Mouse (Mus musculus): ENCODE measurements around the gene Cercam. TPM values are rescaled to one million over a fixed set of nuclear protein-coding genes. Genes with fewer than 3 reads are reported as not detected.
A peak's percentile ranks its signal among the peaks of the same experiment; 100 is the strongest.
"Not testable (repeated sequence)": the region's sequence is repeated elsewhere in the genome, so short reads cannot be mapped to it uniquely, and the experiment has no call there.

The Cercam gene
- total RNA-seq, 2 experiments from 2014 or later: 16.9 to 18.8 TPM

GRCm38 (mm10) chr2:29889991-29890833, 21.2 kb downstream of the Cercam start:
- peak; percentile 87 for ATAC-seq (replicated peaks; ENCODE audit: low FRiP score, poor library complexity, severe bottlenecking)

- no peak for ATAC-seq (replicated peaks; ENCODE audit: low FRiP score, poor library complexity, severe bottlenecking)
These were observed 22.8 kb downstream of the Cercam start for GRCm38 (mm10) chr2:29891773-29892172.

GRCm38 (mm10) chr2:29896071-29896470, 27.1 kb downstream of the Cercam start:
- no peak for ATAC-seq (replicated peaks; ENCODE audit: low FRiP score, poor library complexity, severe bottlenecking)

- ATAC-seq (replicated peaks; ENCODE audit: low FRiP score, poor library complexity, severe bottlenecking): no peak
These were observed 28.4 kb downstream of the Cercam start for GRCm38 (mm10) chr2:29897366-29897765.

DNA sequence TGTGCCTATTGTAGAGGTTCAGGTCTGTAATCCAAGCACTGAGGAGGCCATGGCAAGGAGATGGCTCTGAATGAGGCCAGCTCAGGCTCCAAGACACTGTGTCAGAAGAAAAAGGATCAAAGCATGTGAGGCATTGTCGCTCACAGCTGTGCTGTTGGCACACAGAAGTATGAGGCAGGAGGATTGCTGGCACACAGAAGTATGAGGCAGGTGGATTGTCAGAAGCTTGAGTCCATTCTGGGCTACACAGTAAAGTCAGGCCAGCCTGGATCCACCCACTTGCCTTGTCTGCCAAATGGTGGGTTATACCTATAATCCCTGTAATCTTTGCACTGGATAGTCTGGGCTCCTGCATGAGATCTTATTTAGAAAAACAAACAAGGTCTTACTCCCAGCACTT, 29.1 kb downstream of the Cercam start:
- no peak for ATAC-seq (replicated peaks; ENCODE audit: low FRiP score, poor library complexity, severe bottlenecking)

DNA sequence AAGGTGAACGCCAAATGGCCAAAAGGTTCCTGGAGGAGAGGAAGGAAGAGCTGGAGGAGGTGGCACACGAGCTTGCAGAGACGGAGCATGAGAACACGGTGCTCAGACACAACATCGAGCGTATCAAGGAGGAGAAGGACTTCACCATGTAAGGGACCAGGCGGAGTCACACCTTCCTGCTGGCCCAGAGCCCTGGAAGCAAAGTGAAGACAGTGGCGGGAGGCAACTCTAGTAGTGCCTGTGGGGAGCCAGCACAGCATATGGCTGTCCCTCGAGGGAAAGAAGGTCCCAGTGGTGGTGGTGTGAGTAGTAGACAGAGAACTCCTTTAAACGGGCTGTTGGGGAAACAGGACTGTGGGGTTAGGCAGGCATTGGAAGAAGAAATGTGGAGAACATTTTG, 33.2 kb downstream of the Cercam start:
- no peak for ATAC-seq (replicated peaks; ENCODE audit: low FRiP score, poor library complexity, severe bottlenecking)

DNA sequence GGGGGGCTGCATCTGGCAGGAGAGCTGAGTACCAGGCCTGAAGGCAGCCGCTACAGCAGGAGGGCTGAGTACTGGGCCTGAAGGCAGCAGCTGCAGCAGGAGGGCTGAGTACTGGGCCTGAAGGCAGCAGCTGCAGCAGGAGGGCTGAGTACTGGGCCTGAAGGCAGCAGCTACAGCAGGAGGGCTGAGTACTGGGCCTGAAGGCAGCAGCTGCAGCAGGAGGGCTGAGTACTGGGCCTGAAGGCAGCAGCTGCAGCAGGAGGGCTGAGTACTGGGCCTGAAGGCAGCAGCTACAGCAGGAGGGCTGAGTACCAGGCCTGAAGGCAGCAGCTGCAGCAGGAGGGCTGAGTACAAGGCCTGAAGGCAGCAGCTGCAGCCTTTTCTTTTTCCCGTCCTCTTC, 39.2 kb downstream of the Cercam start:
- not testable (repeated sequence) for ATAC-seq (replicated peaks; ENCODE audit: low FRiP score, poor library complexity, severe bottlenecking)

DNA sequence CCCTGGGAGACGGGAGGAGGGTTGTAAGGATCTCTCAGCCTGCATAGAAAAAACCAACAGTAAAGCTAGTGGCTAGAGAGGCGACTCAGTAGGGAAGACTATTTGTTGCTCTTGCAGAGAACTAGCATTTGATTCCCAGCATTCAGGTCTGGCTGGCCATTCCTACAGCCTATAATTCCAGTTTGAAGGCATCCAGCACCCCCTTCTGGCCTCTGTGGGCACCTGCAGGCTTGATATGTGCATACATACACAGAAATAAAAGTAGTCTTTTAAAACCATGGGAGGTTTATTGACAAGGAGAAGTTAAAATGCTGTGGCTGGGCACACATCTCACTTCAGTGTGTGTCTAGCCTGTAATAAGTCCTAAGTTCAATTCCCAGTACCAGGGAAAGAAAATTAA, 41.1 kb downstream of the Cercam start:
- ATAC-seq (replicated peaks; ENCODE audit: low FRiP score, poor library complexity, severe bottlenecking): peak; percentile 80

DNA sequence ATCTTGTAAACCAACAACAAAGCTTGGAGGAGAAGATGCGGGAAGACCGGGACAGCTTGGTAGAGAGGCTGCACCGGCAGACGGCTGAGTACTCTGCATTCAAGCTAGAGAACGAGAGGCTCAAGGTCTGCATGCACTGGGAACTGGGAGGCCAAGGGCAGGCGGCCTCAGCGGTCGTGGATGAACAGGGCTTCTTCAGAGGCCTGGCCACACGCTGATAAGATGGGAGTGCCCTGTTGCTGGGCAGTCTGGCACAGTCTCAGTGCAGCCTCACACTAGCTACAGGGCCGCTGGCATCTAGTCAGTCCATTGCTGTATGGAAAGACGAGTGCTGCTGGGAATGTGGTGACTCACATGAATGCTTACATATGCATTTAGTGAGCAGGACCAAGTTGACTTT, 48.7 kb downstream of the Cercam start:
- peak; percentile 96 for ATAC-seq (replicated peaks; ENCODE audit: low FRiP score, poor library complexity, severe bottlenecking)

DNA sequence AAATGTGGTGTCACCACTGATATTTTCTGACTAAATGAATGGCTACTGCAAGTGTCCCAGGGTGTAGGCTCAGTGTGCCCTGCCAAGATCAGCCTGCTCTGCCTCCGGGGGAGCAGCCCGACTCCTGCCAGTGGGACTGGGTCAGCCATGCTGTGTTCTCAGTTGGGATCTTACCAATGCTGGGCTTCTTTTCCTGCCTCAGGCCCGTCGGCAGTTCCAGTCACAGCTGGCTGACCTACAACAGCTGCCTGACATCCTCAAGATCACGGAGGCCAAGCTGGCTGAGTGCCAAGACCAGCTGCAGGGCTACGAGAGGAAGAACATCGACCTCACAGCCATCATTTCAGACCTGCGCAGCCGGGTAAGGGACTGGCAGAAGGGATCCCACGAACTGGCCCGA, 53.0 kb downstream of the Cercam start:
- no peak for ATAC-seq (replicated peaks; ENCODE audit: low FRiP score, poor library complexity, severe bottlenecking)

- 0 out of 2 replicates have a peak, but pooled peaks have one; percentile 28 for ATAC-seq (replicated peaks; ENCODE audit: low FRiP score, poor library complexity, severe bottlenecking)
These were observed 57.6 kb downstream of the Cercam start for GRCm38 (mm10) chr2:29926542-29926941.

- ATAC-seq (replicated peaks; ENCODE audit: low FRiP score, poor library complexity, severe bottlenecking): no peak
These were observed 61.5 kb downstream of the Cercam start for GRCm38 (mm10) chr2:29930506-29930905.

- no peak for ATAC-seq (replicated peaks; ENCODE audit: low FRiP score, poor library complexity, severe bottlenecking)
These were observed 62.2 kb downstream of the Cercam start for GRCm38 (mm10) chr2:29931194-29931593.

Other genes with a start within 250 kb of the Cercam start
- gene Rapgef1, start 249.4 kb upstream of the Cercam start, total RNA-seq (2015; ENCODE audit: low replicate concordance): 7.5 and 8.5 TPM in 2 replicates
- 7.3 and 13.0 TPM in 2 replicates for gene Rapgef1, start 249.4 kb upstream of the Cercam start, total RNA-seq (2017; ENCODE audit: low replicate concordance)
- not detected in 2 replicates for gene Gm13420, start 117.5 kb upstream of the Cercam start, total RNA-seq (2015; ENCODE audit: low replicate concordance)
- gene Gm13420, start 117.5 kb upstream of the Cercam start, total RNA-seq (2017; ENCODE audit: low replicate concordance): not detected in 2 replicates
- not detected in 2 replicates for gene Gm13547, start 109.9 kb upstream of the Cercam start, total RNA-seq (2015; ENCODE audit: low replicate concordance)
- gene Gm13547, start 109.9 kb upstream of the Cercam start, total RNA-seq (2017; ENCODE audit: low replicate concordance): 1.3 TPM in 1 of 2 replicates, not detected in the other
- gene Coq4, start 81.7 kb upstream of the Cercam start, total RNA-seq (2015; ENCODE audit: low replicate concordance): 2.3 and 9.2 TPM in 2 replicates
- gene Coq4, start 81.7 kb upstream of the Cercam start, total RNA-seq (2017; ENCODE audit: low replicate concordance): 1.8 and 2.2 TPM in 2 replicates
- gene Trub2, start 80.7 kb upstream of the Cercam start, total RNA-seq (2015; ENCODE audit: low replicate concordance): 25.1 and 27.7 TPM in 2 replicates
- 29.7 and 31.1 TPM in 2 replicates for gene Trub2, start 80.7 kb upstream of the Cercam start, total RNA-seq (2017; ENCODE audit: low replicate concordance)
- gene Slc27a4, start 66.5 kb upstream of the Cercam start, total RNA-seq (2015; ENCODE audit: low replicate concordance): 1.9 and 4.2 TPM in 2 replicates
- 5.1 and 9.8 TPM in 2 replicates for gene Slc27a4, start 66.5 kb upstream of the Cercam start, total RNA-seq (2017; ENCODE audit: low replicate concordance)
- gene Urm1, start 49.1 kb upstream of the Cercam start, total RNA-seq (2015; ENCODE audit: low replicate concordance): 5.4 and 8.2 TPM in 2 replicates
- 5.6 and 8.9 TPM in 2 replicates for gene Urm1, start 49.1 kb upstream of the Cercam start, total RNA-seq (2017; ENCODE audit: low replicate concordance)
- gene Odf2, start 20.1 kb downstream of the Cercam start, total RNA-seq (2015; ENCODE audit: low replicate concordance): 25.2 and 25.9 TPM in 2 replicates
- gene Odf2, start 20.1 kb downstream of the Cercam start, total RNA-seq (2017; ENCODE audit: low replicate concordance): 51.4 and 68.7 TPM in 2 replicates
- gene Gle1, start 66.3 kb downstream of the Cercam start, total RNA-seq (2015; ENCODE audit: low replicate concordance): 3.5 and 12.1 TPM in 2 replicates
- gene Gle1, start 66.3 kb downstream of the Cercam start, total RNA-seq (2017; ENCODE audit: low replicate concordance): 16.0 and 23.0 TPM in 2 replicates
- gene Sptan1, start 96.4 kb downstream of the Cercam start, total RNA-seq (2015; ENCODE audit: low replicate concordance): 16.5 TPM in 2 replicates
- 18.1 and 21.6 TPM in 2 replicates for gene Sptan1, start 96.4 kb downstream of the Cercam start, total RNA-seq (2017; ENCODE audit: low replicate concordance)
- 3.5 and 4.6 TPM in 2 replicates for gene Wdr34, start 179.7 kb downstream of the Cercam start, total RNA-seq (2015; ENCODE audit: low replicate concordance)
- 0.09 and 0.84 TPM in 2 replicates for gene Wdr34, start 179.7 kb downstream of the Cercam start, total RNA-seq (2017; ENCODE audit: low replicate concordance)
- 50.0 and 56.0 TPM in 2 replicates for gene Set, start 188.2 kb downstream of the Cercam start, total RNA-seq (2015; ENCODE audit: low replicate concordance)
- 143 and 233 TPM in 2 replicates for gene Set, start 188.2 kb downstream of the Cercam start, total RNA-seq (2017; ENCODE audit: low replicate concordance)
- 0.63 and 13.3 TPM in 2 replicates for gene Pkn3, start 208.5 kb downstream of the Cercam start, total RNA-seq (2015; ENCODE audit: low replicate concordance)
- 0.68 and 3.3 TPM in 2 replicates for gene Pkn3, start 208.5 kb downstream of the Cercam start, total RNA-seq (2017; ENCODE audit: low replicate concordance)
- 7.9 TPM in 1 of 2 replicates, not detected in the other for gene Zdhhc12, start 224.5 kb downstream of the Cercam start, total RNA-seq (2015; ENCODE audit: low replicate concordance)
- gene Zdhhc12, start 224.5 kb downstream of the Cercam start, total RNA-seq (2017; ENCODE audit: low replicate concordance): 0.85 and 2.9 TPM in 2 replicates

Data from erythroblast, adult 5-6 weeks (primary cell).